Mouse (Mus musculus) thymus, postnatal 14 days (tissue): Measurements from ENCODE around the gene Mapk8ip1.

ENCODE experiments used
- DNase-seq: peaks from one replicate; pipeline ENCODE4 v3.0.0; 2021

Gene Mapk8ip1

DNA sequence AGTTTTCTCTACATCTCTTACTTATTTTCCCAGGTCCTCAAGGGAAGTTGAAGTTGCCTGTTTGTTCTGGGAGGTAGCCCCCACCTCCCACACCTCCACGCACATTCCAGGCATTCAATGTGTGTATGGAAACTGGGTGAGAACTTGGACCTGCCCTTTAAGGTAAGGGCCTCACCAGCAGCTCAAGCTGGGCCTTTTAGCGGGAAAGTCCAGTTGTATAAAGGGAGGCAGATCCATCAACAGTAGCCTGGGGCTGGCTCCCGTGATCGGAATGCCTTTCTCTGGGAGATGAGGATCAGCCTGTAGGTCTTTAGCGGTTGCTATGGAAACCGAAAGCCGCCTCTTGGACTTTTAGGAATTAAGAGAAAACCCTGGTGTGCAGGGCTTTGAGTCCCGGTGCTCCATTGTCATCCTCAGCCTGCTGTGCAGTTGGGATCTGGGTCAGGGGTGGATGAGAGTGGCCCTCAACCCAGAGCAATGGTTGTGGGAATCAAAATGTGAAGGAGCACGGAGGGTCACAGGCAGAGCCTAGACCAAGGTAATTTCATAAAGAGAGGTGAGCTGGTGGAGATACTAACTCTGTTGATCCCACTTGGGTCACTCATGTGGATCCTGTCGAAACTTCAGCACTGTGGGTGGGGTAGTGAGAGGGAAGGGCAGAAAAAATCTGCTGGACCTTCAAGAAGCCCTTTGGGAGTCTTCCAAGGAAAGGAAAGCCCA is 28.9 kb downstream of the Mapk8ip1 start:
- no peak for DNase-seq

DNA sequence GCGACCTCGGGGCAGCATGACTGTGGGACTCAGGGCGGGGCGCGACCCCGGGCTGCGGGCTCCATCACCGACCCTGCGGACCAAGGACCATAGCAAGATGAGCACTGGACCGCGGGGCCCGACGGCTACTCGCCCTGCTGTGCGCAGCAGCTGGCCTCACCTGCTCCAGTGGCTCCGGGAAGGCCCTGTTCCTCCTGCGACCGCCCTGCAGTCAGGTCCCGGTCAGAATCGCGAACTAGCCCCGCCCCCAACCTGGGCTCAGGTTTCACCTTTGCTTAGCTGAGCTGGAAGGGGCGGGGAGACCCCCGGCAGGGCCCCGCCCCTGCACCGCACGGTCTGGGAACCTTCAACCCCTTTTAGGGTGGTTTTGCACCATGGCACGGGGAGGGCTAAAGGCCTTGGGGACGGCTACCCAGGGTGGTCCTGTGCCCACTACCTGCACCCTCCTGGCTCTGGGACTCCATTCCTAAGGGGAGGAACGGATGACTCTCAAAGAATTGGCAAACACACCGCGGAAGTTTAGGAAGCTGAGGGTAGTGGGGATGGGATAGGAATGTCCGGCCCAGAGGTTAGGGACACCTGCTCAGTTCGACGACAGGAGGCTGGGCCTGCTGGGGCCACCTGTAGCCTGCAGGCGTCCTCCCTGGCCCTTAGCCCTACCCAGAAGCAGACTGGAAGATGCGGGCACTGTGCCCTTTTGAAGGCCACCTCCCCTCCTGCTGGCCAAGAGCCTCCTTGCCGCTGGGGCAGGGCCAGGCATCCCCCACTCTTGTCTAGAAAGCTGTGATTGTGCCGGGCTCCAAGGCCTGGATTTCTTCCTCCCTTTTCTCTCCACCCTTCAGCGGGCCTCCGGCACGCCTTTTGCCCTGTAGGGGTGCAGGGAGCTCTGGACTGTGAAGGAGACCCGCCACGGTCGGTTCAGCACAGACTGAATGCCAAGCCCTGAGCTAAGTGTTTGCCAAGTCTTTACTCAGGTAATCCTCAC is 29.9 kb downstream of the Mapk8ip1 start:
- DNase-seq: peak; percentile 57

DNA sequence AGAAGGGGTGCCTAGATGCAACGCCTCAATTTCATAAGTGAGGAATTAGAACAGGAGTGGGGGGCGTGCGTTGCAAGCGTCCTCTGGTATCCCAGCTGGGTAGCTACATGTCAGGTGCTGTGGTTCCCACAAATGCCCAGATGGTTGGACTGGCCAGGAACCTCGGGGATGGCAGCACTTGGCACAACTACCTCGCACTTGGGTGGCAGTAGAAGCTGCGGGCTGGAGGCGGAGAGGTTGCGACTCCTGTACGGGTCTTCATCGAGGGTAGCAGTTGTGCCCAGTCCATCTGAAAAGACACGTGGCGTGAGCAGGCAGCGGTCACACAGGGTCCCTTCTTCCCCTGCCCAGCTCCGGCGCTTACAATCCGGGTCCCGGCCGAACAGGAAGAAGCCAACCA is 30.7 kb downstream of the Mapk8ip1 start:
- DNase-seq: no peak

DNA sequence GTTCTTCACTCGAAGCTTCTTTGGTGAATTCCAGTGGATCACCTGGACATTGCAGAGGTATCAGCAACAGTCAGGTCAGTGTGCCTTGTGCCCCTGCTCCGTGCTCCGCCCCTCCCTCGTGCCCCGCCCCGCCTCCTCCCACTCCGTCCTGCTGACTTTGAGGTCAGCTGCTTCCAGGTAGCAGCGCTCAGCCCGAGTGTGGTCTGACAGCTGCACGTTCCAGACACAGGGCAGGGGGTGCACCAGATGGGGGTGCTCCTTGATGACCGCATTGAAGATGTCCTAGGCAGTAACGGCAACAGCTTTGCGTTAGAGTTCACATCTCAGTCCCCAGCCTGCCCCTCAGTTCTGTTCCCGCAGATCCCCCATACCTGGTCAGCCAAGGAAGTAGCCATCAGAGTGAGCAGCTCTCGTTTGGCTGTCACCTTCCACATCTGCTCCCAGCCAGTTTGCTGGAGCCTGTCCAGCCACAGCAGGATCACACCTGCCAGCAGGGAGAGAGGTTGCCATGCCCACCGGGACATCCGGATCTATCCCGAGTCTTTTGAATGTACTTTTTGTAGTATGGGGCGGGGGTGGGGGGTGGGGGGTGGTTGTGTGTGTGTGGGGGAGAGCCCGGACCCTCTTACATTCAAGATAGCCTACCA is 33.6 kb downstream of the Mapk8ip1 start:
- DNase-seq: no peak

DNA sequence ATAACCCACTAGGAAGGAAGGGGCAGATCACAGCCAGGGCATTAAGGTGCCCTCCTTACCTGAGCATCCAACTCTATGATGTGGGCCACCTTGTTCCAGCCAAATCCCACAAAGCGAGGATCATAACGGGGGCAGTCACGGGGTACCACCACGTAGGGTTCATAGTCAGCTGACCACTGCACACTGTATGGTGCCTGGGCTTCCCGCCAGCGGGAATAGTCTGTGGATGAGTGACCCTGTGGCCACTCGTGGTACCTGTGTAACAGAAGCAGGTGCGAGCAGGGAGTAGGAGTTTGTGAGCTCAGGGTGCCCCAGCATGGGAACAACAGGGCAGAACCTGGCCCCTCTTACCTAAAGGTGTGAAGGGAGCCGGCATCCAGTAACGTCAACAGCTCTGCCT is 35.5 kb downstream of the Mapk8ip1 start:
- peak; percentile 3 for DNase-seq

DNA sequence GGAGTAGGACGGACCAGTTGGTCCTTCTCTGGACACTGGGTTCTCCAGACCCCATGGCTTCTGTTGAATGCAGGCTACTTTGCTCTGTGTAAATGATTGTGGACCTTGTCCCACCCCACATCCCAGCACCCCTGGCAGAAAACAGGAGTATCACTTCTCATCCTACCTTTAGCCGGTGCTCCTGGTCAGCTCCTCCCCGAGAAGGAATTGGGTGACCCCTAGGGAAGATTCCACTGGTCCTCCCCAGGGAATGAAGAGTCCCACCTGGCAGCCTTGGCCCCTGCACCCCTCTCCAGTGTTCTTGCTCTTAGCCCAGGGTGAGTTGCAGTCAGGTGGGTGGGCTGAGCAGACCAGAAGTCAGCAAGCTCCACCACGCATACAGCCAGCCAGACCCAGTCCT is 37.0 kb downstream of the Mapk8ip1 start:
- peak; percentile 2 for DNase-seq

DNA sequence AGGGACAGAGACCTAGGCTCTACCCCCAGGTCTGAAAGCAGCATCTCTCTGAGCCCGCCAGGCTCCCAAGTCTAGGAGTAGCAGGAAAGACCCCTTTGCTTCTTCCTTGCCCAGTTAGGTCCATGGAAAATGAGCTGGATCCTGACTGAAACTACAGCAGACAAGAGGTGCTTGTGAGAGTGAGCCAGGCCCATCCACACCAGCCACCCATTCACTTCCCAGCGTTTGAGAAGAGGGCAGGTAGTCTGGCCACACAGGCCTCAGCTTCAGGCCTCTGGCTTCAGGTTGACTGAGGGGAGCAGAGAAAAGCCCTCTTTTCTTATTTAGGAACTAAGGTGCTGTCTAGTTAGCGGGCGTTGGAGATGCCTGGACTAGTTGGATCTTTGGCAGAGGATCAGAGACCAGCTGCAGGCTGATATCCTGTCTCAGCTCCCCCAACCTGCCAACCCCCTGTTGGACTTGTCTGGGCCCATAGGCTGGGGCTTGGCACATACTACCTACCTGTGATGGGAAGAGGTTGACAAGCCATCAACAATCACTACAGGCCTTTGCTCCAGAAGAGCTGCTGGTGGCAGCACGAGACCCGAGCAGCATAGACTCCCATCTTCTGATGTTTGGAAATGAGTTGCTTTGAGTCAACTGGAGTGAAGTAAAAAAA is 38.4 kb downstream of the Mapk8ip1 start:
- peak; percentile 2 for DNase-seq

DNA sequence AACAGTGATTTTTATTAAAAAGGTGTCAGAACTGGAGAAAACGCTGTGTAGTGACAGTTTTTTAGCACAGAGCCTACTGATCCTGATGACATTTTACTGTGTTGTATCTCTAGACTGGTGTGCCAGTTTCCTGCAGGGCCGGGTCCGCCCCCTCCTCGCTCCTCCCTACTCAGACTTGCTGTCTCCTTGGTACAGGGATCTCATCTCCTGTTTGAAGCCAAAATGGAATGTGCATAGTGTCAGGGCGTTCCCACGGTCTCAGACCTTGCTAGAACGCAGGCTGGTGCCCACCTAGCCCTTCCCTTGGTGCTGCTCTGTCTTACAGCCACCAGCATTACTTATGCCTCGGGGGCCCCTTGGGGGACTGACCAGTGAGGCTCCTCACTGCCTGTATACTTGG is 39.3 kb downstream of the Mapk8ip1 start:
- DNase-seq: peak; percentile 1

DNA sequence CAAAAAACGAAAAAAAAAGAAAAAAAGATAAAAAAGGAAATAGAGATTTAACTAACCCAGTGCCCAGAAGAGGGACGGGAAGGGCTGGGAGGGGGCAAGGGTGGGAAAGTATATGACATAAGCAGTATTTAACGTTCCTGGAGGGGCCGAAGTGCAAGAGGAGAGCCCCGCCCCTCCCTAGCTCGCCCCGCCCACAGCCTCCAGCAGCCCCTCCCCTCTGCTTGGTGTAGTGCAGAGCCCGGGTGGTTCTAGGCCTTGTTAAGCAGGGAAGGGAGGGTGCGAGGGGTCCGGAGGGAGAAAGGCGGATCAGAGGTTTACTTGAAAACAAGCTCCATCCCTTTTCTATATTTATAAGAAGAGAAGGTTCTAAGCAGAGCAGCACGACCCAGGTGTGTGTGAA is 40.2 kb downstream of the Mapk8ip1 start:
- DNase-seq: no peak

DNA sequence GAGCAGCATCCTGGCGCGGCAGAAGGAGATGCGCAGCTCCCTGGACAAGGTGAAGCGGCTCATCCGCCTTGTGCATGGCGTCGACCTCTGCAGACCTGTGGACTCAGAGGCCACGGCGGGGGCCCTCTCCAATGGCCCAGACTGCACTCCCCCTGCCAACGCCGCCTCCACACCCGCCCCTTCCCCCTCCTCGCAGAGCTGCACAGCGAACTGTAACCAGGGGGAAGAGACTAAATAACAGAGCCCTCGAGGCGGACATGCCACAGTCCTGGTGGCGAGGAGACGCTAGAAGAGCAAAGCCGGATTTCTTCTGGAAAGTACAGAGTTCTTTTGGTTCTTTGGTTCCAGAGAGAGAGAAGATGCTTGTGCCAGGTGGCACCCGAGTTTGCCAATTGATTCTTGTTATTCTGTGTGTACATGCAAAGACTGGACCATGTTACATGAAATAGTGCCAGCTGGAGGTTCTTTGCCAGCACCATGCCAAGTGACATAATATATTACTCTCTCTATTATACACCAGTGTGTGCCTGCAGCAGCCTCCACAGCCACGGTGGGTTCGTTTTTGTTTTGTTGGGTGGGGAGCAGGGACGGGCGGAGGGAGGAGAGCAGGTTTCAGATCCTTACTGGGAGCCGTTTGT is 40.8 kb downstream of the Mapk8ip1 start:
- no peak for DNase-seq

DNA sequence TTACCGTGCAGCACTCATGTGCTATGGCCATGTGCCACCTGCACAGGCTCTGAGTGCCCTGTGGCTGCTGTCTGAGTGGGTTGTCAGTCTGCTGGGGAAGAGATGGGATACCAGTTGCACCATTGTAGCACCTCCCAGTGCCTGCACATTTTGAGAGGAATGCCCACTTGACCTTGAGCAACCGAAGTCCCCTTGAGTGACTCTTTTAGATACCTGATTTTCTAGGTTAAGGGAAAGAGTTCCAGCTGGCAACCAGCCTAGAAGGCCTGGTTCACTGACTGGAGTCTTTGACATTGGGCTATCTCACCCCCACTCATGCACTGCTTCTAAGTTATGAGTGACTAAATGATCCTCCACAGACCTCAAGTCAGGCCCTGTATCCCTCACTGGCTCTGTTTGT is 41.8 kb downstream of the Mapk8ip1 start:
- no peak for DNase-seq

DNA sequence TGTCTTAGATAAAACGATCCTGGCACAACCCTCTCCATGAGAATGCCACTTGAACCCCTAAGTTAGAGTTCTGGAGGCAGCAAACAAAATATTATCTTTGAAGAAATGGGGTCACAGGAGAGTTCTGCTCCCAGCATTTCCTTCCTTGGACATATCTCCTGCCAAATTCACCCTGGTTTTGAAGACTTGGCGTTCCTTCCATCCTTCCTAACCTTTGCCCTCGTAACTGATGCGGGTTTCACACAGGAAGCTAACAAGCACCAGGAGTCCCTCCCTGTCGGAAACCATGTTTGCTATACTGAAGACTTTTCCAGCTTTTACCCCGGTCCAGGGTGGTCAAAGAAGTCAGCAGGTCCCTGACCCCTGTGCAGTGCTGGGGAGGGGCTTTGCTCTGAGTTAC is 46.8 kb downstream of the Mapk8ip1 start:
- DNase-seq: no peak

DNA sequence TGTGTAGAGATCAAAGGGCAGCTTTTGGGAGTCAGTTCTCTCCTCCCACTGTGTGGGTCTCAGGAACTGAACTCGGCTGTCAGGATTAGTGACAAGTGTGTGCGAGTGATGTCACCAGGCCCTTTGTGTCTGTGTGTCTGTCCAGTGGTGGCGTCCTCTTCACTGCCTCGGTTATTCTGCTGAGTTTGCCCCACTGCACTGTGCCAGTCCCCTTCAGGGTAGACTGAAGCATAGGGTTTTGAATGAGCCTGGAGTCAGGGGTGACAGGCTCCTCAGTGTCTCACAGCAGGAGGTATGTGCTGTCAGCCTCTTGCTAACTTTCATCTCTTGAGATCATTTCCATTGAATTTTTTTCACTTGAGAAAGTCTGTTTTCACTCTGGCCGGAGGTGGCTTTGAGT is 47.7 kb downstream of the Mapk8ip1 start:
- DNase-seq: no peak

DNA sequence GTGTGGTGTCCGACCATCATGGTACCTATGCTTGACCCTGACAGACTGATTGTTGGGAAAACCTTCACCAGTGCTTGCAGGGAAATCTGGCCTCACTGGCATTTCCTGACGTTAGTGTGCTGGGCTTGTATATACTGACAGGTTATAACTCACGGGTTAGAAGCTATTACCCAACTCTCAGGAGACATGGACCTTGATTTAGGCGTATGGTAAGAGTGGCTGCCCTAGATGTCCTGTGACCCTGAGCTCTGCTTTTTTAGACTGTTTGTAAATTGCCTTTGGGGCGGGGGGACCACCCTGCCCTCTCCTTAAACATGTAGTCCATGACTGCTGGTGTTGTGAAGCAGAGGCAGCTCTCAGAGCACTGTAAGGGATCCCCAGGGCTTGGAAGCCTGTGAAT is 50.4 kb downstream of the Mapk8ip1 start:
- DNase-seq: no peak

DNA sequence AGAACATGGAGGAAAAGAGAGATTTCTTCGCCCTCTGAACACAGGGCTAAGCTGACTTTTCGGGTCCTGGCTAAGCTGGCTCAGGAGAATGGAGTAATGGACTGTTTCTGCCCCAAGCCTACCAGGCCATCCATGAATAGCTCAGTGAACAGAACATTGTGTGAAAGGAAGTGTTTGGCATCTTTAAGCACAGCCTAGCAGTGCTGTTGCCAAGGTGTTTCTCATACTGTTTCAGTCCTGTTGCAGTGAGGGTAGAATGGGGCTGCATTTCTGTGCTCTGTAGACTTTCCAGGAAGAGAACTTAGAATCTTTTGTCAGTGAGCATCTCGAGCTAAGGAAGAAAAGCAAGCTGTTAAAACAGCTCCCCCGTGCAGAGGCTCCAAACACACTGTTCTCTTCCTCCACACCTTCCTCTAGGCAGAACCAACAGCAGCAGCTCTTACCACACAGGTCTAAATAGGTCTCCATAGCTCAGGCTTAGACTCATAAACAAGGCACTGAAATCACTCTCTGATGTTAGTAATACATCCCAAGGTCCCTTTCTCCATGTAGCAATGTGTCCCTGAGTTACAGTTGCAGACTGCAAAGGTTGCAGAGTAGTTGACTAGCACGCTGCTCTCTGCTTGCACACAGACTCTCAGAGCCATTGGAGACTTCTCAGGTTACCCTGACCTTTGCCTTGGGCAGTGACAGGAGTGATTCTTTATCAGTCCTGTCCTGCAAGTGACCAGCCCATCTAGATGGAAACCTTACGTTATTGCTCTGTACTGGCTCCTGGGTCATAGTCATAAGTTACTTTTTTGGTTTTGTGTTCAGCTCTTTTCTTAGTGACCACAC is 51.3 kb downstream of the Mapk8ip1 start:
- DNase-seq: no peak

DNA sequence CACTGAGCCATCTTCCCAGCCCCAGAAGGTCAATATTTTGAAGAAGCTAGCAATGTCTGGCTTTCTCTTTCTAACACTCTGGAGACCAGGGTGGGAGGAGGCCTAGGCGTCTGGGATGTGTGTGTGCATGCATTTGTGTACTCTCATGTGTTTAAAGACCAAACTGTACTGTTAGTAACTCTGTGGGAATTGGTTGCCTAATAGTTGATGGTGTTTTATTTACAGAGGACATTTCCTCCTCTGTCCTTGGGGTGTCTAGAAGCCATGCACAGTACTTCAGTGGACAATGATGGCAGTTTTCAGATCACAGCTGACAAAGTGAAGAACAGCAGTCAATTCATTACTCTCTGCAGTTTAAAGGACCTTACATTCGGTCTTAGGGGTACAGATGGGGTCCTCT is 53.9 kb downstream of the Mapk8ip1 start:
- no peak for DNase-seq

DNA sequence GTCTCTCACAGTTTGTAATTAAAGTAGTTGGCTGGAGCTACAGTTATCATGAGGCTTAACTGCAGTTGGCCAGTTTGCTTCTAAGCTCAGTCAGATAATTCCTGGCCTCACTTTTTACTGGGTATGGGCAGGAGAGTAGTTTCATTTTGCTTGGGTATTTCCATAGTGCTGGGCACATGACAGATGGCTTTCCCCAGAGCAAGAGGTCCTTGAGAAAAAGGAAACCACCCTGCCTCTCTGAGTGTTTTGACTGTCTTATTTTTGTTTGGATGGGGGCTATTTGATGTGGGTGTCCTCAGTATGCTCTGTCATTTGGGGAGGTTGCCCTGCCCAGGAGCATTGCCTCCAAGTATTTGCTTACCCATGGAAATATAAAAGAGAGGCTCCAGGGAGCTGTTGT is 58.6 kb downstream of the Mapk8ip1 start:
- DNase-seq: no peak
